Mouse (Mus musculus): ENCODE results near the gene Taar3.

The Taar3 gene

DNA sequence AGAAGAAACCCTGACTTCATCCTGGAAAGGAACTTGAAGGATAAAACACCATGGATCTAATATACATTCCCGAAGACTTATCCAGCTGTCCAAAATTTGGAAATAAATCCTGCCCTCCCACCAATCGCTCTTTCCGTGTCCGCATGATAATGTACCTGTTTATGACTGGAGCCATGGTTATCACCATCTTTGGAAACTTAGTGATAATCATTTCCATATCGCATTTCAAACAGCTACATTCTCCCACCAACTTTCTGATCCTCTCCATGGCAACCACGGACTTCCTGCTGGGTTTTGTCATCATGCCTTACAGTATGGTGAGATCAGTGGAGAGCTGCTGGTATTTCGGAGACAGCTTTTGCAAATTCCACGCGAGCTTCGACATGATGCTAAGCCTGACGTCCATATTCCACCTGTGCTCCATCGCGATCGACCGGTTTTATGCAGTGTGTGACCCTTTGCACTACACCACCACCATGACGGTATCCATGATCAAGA is at the start of gene Taar3:
Taar3 (plus strand) TSS at position 51 of the 498 bp plus-strand sequence.
- DNase-seq (ENCODE audit: low read depth, low spot score): no peak

DNA sequence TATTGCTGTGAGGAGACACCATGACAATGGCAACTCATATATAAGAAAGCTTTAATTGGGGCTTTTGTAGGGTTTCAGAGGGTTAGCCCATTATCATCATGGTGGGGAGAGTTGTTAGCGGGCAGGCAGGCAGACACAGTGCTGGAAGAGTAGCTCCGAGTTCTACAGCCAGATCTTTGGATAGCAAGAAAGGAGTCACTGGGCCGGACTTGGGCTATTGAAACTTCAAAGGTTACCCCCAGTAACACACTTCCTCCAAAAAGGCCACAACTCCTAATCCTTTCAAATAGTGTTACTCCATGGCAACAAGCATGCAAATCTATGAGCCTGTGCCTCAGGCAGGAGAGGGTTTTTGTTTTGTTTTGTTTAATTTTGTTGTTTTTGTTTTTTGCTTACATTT is 48.2 kb upstream of the Taar3 start:
- no peak for DNase-seq (ENCODE audit: low read depth, low spot score)

DNA sequence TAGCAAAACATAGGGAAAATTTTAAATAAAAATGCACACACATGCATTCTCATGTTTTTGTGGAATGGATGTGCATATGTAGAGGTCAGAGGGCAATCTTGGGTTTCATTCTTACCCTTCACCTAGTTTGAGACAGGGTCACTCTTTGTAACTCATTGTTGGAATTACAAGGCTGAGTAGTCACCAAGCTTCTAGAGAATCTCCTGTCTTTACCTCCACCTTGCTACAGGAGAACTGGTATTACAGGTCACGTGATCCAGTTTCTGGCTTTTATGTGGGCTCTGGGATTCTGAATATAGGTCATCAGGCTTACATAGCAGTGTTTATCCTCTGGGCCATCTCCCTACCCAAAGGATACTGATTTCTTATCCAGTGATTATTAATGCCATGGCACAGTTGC is 43.7 kb upstream of the Taar3 start:
- DNase-seq (ENCODE audit: low read depth, low spot score): no peak

DNA sequence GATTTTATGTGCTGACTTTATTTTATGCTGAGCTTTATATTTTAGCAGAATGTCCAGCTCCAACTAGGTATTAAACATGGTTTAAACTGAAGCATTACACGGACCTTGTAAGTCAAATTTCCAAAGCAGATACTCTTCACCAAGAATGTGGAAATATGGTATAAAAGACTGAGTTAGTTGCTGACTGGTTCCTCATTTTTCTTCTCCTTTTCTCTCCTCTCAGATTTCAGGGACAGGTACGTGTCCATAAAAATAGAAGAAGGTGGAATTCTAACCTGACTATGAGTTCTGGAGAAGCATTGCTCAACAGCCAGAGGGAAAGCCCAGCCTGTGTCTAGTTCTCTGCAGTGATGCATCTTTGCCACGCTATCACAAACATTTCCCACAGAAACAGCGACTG is 29.3 kb upstream of the Taar3 start, which contains the start of gene Taar1:
Taar1 (plus strand) TSS at position 301 of the 400 bp plus-strand sequence.
- no peak for DNase-seq (ENCODE audit: low read depth, low spot score)

DNA sequence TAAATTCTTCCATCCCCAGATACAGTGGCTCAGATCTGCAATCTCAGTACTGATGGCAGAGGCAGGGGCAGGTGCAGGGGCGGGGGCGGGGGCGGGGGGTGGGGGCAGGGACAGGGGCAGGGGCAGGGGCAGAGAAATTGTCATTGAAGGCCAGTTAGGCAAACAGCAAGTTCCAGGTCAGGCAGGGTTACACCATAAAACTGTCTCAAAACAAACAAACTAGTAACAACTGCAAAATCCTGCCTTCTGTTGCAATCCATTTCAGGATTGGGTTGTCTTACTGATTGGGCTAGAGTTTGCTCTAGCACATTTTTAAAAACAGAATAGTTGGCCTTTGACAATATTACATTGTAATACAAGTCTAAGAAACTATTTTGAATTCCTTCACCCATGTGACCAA is 26.9 kb upstream of the Taar3 start:
- no peak for DNase-seq (ENCODE audit: low read depth, low spot score)

DNA sequence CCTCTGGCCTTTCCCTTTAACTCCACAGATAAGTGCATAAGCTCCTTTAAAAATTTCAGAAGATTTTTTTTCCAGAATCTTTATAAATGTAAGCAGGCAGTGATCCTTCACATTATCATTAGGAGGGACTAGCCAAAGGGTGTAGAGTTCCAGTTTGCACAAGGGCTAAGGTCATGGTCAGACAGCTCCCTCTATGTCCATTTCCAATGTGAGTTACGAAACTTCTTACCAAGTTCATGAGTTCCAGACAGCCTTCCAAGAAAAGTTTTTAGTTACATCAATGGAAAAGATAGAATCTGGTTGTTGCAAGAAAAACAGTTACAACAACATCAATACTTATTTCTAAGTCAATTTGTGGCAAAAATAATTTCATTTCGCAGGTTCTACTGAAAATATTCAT is 25.4 kb upstream of the Taar3 start:
- DNase-seq (ENCODE audit: low read depth, low spot score): no peak

DNA sequence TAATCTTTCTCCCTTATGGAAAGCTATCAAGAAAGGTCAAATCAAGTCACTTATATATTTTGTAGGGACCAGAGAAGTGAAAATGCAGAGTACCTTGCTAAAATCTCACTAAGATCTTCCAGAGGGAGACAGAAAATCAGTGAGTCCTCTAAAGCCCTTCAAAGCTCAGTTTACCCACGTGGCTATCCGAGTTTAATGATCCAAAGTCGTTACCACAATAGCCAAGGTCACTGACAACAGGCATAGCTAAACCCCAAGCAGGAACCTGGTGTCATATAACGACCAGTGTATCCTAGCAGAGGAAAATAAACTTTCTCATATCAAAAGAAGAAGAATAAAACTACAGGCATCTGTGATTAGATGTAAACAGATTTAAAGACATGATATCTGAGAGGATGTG is 11.7 kb upstream of the Taar3 start:
- DNase-seq (ENCODE audit: low read depth, low spot score): no peak

DNA sequence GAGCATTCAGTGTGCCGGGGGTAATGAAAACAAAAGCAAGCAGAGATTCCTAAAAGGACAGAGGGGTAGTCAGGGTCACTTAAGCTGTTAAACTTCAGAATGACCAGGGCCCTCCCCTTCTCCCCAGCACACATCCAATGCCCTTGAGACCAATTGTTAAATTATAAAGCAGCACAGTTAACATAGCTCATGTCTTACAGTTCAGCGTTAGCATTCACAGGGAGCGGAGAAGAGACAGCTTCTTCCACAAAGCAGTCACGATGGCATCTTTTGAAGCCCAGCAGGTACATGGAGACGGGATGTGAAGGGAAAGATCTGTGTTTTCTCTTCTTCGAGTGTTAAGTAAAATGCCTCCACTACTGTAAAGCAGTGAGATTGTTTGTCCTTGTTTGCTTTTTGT is 11.0 kb upstream of the Taar3 start, which contains the start of gene Taar2:
Taar2 (plus strand) TSS at position 261 of the 400 bp plus-strand sequence.
- DNase-seq (ENCODE audit: low read depth, low spot score): no peak

DNA sequence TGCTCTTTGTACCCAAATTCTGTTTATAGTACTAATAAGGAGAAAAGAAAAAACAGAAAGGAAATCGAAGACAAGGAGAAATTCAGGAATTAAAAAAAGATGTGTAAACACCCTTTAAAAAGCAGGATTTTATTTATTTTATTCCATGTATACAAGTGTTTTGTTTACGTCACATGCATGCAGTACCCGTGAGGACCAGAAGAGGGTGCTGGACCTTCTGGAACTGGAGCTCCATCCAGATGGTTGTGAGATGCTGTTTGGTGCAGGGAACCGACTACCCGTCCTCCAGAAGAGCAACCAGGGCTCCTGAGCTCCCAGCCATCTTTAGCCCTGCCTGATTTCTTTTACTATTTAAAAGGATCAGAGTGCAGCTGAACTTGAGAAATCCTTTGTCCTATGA is 6.9 kb upstream of the Taar3 start:
- no peak for DNase-seq (ENCODE audit: low read depth, low spot score)

DNA sequence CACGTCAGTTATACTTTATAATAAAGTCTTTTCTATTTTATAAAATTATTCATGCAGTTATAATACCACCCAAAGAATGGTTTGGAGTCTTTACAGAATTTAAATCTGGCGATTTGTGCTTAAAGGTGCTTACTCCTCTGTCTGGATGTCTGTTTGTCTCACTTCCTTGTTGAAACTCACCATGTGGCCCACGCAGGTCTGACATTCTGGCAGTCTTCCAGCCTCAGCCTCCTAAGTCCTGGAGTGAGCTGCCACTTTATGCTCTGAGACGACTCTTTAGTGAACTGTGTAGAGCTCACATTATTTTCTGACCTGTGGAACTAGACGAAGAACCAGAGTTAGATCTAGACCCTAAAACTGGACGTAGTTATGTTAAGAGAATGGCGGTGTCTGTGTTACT is 1.3 kb upstream of the Taar3 start:
- no peak for DNase-seq (ENCODE audit: low read depth, low spot score)

DNA sequence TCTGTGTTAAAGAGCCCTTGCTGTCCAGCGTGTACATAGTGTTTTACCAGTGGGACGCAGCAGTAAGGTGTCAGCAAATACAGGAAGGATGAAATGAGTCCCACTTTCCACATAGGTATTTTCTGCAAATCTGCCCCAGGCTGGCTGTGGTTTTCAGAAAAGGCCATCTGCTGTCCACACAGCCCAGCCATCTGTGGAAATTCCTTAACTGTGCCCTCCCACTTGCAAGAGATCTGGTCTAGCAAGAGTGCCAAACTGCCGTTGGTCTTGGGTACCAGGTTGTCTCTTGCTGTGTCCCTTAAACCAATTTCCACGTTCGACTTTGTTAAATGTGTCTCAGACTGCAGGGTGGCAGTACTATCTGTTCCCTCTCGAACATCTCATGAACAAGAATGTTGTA is 2.4 kb downstream of the Taar3 start:
- DNase-seq (ENCODE audit: low read depth, low spot score): no peak

DNA sequence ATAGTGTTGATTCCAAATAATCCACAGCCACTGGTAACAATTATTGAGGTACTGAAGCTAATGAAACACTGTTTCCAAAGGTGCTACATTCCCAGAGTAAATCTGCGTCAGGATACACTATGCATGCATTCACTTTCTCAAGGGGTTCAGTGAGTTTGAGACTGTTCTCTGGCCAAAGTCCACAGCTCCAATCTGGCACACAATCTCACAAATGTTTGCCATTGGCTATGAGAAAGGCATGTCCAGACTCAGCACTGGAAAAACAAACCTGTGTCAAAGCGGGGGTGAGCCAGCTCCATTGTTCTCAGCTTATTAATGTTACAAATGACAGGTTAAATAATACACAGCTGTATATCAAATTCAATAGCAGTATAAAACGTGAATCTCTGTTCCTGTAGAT is 9.7 kb downstream of the Taar3 start:
- no peak for DNase-seq (ENCODE audit: low read depth, low spot score)

DNA sequence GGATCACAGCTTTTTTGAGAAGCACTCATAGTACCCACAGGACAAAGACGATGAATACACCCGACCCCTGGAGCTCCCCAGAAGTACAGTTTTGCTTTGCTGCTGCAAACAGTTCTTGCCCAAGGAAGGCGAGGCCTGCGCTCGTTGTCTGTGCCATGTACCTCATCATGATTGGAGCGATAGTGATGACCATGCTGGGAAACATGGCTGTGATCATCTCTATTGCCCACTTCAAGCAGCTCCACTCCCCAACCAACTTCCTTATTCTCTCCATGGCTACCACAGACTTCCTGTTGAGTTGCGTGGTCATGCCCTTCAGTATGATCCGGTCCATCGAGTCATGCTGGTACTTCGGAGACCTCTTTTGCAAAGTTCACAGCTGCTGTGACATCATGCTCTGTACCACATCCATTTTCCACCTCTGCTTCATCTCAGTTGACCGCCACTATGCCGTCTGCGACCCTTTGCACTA is 11.1 kb downstream of the Taar3 start, which contains the start of gene Taar4:
Taar4 (plus strand) TSS at position 51 of the 472 bp plus-strand sequence.
- no peak for DNase-seq (ENCODE audit: low read depth, low spot score)

DNA sequence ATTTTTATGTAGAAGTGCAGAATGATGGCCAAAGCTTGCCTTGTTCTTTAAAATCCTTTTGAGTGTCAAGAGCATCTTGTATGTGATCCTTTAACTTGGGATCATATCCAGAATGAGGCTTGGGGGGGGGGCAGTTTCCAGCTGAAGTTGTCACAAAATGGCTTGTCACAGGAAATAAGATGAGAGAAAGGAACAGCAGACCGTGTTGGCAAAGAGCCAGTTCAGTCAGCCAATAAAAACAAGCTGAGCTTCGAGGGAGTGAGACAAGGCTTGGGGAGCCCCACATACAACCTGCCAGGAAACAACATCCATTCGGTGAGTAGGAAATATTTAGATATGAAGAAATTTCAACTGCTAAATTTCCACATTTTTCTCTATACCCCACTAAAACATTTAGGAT is 14.1 kb downstream of the Taar3 start:
- DNase-seq (ENCODE audit: low read depth, low spot score): no peak

DNA sequence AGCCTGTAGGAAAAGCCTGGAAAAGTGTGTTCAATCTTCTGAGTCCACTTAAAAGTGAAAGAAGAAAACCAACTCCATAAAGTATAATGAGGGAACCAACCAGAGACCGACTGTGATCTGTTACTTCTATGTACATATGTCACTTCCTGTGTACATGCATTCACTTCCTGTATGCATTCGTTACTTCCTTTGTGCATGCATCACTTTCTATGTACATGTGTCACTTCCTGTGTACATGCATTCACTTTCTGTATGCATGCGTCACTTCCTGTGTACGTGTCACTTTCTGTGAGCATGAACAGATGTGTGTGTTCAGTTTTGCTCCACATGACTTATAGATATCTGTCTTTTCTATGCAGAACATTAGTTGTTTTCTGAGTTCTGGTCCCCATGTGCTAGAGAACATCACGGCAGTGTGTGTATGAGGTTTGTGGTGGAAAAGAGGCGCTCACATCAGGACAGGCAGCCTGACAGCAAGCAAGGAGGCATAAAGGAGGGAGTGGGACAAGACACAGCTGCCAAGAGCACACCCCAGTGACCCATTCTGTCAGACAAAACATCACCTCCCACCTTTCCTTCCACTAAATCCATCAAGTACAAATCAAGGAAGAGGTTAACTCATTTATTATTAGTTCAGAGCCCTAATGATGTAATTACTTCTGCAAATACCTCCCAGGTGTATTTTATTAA is 15.7 kb downstream of the Taar3 start:
- DNase-seq (ENCODE audit: low read depth, low spot score): peak; percentile 2

DNA sequence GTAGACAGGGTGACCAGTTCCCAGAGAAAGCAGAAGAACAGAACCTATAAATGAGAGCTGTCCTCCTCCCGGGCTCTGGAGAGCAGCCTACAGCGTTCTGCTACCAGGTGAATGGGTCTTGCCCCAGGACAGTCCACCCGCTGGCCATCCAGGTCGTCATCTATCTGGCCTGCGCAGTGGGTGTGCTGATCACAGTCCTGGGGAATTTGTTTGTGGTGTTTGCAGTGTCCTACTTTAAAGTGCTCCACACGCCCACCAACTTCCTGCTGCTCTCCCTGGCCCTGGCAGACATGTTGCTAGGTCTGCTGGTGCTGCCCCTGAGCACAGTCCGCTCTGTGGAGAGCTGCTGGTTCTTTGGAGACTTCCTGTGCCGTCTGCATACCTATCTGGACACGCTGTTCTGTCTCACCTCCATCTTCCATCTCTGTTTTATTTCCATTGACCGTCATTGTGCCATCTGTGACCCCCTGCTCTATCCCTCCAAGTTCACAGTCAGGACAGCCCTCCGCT is 21.4 kb downstream of the Taar3 start, which contains the start of gene Taar5:
Taar5 (plus strand) TSS at position 51 of the 510 bp plus-strand sequence.
- DNase-seq (ENCODE audit: low read depth, low spot score): no peak

DNA sequence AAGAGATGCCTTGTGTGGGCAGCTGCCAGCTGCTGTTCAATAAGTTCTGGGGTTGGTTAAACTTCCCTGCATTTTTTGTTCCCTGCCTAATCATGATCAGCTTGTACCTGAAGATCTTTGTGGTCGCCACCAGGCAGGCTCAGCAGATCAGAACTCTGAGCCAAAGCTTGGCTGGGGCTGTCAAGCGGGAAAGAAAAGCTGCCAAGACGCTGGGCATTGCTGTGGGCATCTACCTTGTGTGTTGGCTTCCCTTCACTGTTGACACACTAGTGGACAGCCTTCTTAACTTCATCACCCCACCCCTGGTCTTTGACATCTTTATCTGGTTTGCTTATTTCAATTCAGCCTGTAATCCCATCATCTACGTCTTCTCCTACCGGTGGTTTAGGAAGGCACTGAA is 21.9 kb downstream of the Taar3 start:
- DNase-seq (ENCODE audit: low read depth, low spot score): no peak

DNA sequence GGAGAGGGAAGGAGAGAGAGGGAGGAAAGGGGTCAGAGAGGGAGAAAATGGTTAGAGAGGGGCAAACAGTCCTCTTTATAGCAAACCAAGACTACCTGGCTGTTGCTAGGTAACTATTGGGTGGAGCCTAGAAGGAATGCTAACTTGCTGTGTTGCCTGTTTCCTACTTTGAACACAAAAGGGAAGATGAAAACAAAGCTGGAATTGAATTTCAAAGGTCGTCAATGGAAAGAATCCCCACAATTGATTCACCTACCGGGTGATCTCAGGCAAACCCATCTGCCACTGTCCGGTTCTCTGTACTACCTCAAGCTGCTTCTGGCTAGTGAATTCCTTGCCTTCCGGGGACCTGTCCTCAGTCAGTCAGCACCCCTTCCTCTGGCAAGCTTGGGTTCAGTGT is 28.6 kb downstream of the Taar3 start:
- no peak for DNase-seq (ENCODE audit: low read depth, low spot score)

DNA sequence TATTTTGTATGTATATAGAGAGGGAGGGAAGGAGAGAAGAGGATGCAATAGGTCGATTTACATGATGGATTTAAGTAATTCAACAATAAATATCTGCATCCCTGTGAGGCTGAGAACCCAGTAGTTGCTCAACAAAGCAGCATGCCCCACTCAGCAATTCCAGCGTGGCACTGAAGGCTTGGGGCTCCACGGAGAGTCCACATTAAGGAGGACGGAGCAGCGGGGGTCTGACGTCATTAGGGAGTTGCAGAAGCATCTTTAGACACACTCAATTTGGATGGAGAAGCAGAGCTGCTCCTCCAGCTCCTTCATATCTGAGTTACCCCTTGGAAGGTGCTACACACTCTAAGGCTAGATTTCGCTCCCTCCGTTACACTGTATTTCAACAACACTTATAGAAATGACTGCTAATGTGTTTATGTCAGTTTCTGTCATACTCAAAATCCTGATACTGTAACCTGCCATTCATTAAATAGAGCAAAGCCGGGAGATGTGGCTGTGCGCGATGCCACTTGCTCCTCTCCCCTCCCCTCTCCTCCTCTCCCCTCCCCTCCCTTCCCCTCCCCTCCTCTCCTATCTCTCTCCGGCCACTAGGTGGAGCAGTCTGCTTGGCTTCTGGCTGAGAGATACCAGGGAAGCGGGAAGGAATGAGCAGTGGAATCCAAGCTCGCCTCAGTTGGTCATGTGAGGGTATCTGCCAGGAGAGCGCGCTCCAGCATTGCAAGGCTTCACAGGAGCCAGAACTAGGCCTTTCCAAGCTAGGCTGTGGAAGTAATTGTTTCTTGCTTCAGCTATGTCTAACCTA is 29.7 kb downstream of the Taar3 start:
- peak; percentile 10 for DNase-seq (ENCODE audit: low read depth, low spot score)

DNA sequence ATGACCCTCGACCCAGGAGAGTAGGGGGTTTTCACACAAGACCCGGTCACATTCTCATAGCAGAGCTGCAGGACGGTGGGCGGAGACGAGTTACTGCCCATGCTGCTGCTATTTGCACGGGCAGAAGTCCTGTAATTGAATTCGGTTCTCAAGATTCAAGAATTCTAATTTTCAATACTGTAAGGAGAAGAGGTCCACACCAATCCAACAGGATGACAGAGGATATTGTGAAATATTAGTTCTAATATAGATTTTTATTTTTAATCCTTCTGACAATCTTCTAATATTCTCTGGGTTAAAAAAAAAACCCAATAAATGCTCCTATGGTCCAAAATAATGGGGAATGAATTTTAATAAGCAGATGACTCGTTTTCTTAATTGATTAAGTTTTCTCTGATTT is 36.2 kb downstream of the Taar3 start, which contains the start of gene Taar6:
Taar6 (minus strand) TSS at position 101 of the 400 bp plus-strand sequence.
- DNase-seq (ENCODE audit: low read depth, low spot score): no peak

DNA sequence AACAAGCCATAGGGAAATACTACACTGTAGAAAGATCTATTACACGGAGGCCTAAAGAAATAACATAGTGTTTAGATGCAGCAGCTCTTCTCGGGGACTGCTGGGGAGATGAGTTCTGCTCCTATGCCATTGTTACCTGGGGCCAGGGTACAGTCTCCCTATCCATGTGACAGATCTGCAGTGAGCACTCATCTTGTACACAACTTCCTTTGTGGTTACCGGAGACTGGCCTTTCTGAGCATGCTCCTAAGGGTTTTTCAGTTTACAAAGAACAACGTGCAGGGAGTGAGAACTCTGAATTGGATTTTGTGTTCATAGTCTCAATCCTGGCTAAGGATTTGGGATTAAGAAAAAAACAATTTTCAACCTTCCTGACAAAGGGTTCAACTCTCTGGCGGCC is 37.1 kb downstream of the Taar3 start:
- no peak for DNase-seq (ENCODE audit: low read depth, low spot score)

DNA sequence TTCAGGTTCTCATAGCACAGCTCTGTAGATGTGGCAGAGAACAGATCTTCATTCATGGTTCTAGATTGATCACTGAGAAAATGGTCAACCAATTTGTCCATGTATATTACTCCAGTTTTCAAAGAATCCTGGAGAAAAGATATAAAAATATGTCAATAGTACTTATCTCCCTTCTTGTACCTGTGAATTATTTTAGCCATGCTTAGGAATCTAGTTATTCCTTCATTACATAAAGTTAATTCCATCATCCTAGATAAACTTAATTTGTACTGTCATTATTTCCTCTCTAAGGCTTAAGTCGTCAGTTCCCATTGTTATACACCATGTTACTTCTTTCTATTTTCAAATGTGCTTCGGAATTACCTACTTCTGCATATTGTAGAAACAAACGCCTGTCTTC is 44.0 kb downstream of the Taar3 start, which contains the start of gene Taar7a:
Taar7a (minus strand) TSS at position 101 of the 400 bp plus-strand sequence.
- no peak for DNase-seq (ENCODE audit: low read depth, low spot score)

Data from CD4-positive helper T cell, adult 2 months (primary cell).